Mouse (Mus musculus) lung, postnatal 10 days (tissue): ENCODE measurements around the gene B2m.
"Not testable (repeated sequence)": the region's sequence is repeated elsewhere in the genome, so short reads cannot be mapped to it uniquely, and the experiment has no call there.

ENCODE experiments used
- DNase-seq: peaks from one replicate; pipeline ENCODE4 v3.0.0; 2021

B2m gene

DNA sequence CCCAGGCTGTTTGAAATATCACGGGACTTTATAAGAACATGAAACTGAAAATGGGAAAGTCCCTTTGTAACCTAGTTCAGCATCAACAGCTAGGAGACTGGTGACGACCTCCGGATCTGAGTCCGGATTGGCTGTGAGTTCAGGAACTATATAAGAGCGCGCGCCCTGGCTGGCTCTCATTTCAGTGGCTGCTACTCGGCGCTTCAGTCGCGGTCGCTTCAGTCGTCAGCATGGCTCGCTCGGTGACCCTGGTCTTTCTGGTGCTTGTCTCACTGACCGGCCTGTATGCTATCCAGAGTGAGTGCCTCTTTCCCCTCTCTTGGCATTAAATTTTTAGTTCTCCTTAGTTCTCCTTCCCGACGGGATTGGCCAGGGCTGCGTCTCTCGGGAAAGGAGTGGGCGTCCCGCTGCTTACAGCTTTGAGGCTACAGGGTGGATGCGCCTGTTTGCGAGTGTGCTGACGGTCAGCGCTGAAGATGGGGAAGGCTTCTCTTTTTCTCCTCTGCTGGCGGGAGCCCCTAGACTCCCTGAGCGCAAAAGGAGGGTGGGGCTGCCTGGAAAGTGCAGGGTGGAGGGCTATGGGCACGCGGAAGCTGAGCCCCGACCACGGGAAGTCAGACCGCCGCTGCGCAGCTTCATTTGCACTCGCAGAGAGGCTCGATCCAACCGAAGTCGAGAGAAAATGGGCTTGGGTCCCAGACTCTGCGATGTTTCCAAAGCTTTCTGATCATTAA is at the start of gene B2m:
B2m (plus strand) TSS at position 179 of the 734 bp plus-strand sequence.
- DNase-seq, result peak; percentile 97

DNA sequence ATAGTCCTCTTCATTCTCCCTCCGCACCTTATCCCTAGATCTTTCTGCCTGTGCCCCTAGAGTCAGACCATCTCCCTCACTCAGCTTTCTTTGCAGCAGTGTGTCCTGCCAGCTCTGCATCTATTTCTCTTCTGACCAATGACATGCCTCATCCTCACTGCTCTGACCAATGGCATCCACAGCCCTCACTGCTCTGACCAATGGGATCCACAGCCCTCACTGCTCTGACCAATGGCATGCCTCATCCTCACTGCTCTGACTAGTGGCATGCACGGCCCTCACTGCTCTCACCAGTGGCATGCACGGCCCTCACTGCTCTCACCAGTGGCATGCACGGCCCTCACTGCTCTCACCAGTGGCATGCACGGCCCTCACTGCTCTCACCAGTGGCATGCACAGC is 49.8 kb upstream of the B2m start:
- not testable (repeated sequence) for DNase-seq

DNA sequence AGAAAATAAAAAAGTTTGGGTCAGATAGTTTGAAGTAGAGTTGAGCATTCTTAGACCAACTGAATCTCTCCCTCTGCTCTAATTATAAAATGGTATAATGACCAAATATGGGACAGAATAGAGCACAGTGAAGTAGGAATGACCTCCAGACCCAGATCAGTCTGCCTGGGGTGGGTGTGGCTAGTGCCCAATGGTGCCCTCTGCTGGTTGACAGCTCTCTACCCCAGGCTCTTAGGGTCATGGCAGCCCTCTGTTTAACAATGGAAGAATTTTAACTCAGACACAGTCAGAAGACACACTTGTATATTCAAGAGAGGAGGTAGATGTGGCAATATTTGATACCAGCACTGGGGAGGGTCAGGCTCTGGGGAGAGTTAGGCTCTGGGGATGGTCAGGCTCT is 45.4 kb upstream of the B2m start:
- peak; percentile 43 for DNase-seq

DNA sequence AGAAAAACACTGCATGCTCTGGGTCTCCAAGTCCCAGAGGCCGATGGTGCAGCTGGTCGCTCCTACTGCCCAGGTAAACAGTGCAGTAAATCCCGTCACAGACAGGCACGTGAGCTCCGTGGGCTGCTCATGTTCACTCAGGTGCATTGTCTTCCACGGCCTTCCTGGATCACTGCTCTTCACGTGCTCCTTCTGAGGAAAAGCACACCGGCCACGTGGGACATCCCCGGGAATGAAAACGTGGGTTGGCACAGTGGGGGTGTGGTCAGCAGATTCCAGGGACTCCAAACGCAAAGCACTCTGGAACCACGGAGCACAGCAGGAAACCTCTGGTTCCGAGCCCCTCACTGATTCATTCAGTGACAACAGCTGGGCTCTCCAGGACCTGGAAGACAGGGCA is 39.4 kb upstream of the B2m start:
- DNase-seq, result no peak

DNA sequence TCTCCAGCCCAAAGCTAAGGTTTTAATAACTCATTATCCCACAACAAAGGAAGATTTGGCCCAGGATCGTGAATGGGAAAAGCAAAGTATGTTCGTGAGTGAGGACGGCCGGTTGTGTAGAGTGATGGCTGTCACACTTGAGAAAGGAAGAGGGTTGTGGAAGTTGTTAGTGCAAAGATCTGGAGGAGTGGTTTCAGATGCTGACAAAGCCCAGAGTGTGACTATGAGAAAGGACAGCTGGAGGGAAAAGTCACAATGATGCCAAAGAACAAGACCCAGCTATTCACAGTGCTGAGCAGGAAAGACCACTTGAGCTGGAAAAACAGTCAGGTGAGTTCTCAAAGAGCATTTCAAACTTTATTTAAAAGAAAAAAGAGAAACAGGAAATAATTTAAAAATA is 37.8 kb upstream of the B2m start:
- DNase-seq, result peak; percentile 72

DNA sequence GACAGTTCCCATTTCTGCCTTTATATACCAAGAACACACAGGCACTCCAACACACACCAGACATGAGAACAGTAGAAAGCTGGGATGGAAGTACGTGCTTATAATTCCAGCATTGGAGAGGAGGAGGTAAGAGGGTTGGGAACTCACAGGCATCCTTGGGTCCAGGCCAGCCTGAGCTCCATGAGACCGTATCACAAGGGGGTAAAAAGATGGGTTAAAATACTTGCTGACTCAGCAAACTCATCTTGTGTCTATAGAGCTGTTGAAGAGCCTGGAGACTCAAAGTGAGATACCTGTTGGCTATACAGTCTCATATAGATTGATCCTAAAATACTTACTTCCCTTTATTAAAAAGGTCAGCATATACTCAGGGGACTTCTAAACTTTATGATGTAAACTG is 30.6 kb upstream of the B2m start:
- no peak for DNase-seq

DNA sequence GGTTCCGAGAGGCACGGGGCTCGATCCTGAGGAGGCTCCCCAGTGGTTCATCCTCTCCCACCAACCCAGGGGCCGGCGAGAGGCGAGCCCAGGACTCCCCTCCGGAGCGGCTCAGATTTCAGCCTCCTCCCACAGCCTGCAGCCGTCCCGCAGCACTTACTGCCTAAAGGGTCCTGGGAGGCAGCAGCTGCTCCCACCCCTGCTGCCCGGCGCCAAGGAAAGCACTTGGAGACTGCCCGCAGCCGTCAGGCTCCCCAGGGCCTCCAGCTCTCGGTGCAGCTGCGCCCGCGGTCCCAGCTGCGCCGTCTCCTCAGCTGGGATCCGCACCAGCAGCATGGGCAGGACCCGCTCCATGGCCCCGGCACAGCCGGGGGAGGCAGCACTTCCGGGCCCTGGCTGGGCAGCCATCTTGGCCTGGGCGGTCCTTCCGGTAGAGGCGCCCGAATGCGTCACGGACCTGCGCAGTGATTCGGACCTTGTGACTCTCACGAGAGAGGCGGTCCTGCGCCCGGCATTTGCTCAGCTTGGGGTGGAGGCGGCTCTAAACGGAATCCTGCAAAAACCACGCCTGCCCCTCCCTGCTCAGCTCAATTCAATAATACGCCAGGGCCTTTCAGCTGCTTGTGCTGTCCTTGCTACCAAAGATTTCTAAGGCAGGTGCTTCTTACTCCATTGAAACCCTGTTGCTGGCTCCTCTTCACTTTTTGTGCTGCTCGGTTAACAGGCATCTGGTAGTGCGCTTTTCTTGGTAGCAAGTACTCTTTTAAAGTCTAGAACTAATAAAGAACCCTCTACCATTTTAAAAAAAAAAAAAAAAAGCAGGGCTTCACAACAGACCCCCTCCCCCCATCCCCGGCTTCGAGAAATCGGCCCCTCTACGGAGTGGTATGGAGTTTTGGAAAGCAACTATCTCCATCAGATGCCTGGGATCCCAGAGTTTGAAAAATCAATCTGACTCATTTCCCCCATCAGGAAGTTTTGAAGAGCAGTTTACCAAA is 29.2 kb upstream of the B2m start, which contains the start of gene Spg11:
Spg11 (minus strand) TSS at position 426 of the 998 bp plus-strand sequence.
- peak; percentile 99 for DNase-seq

DNA sequence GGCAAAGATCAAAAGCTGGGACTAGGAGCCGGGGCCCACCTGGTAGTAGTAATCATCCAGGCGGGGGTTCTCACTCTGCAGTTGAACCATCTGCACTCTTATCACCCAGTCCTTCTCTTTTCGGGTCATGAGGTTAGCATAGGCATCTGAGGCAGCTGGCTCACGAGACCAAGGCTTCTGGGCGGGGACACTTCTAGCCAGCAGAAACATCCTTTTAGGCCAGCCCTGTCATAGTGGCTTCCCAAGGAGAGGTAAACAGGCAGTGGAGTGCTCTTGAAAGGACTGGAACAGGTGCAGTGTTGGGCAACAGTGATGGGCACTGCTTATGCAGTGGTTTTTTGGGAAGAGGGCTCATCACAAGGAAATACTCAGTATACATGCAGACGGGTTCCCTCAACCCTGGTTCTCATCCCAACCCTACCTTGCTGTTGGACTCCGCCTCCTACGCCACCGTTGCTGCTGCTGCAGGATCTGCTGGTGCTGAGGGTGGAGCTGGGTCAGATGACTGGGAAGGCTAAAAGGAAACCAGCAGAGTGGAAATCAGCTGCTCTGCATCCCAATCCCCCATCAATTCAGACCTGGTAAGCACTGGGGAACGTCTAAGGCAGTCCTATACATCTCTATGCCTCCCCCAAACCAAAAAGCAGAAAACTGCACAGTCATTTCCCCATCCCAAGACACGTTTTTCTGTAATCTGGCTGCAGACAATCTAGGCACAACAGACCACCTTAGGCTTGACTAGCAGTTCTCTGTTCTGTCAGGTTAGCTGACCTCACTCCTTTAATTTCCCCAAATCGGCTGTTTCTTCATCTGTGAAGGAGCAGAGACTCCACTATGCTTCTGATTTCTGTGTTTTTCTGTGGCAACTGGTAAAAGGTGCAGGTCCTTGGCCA is 21.6 kb upstream of the B2m start:
- DNase-seq, result no peak

DNA sequence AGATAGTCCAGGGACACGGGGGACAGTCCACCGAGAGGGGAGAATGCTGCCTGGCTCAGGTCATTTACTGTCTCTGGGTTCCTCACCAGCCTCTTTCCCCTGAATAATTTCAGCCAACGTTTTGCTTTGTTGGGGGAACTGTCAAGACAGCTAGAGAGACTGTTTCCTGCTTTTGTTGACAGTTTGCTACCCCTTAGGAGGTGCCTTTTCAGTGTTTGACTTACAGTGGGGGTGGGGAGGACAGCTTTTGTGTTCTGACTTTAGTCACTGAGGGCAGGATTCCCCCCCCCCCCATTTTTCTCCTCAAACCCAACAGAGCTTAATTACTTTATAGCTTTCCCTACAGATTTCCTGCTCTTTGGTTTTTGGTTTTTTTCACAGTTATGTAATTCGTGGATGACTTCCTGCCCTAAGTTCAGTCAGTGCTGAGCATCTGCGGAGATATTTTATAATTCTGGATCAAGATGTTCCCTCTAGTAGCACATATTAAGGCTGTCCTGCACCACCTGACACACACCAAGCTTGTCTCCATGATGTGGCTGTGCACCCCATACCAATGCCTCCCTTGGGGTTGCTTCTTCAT is 20.6 kb upstream of the B2m start:
- DNase-seq, result no peak

DNA sequence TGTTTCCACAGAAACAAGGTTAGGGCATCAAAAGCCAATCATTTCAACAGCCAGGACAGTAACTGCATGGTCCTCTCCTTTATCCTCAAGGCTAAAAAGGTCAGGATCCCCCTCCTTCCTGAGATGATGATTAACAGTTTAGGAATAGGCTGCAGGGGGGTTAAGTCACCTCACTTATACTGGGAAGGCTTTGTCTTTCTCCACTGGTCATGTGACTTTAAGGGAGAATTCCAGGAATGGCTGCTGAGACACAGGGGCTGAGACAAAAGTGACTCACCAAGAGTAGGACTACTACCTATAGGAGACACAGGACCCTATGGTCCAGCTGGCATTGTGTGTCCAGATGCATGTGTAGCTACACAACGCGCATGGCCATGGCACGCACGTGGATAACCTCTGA is 19.9 kb upstream of the B2m start:
- no peak for DNase-seq

DNA sequence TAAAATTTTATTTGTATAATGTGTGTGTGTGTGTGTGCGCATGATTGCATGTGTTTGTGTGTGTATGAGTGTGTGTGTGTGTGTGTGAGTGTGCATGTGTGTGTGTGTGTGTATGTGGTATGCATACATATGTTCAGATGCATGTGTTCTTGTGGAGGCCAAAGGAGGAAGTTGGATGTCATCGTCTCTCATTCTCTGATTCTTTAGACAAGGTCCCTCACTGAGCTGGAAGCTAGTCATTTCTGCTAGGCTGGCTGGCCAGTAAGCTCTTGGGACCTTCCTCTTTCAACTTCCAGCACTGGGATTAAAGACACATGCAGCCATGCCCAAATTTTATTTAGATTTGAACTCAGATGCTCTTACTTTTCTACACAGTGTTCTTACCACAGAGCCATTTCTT is 15.4 kb upstream of the B2m start:
- DNase-seq, result no peak

DNA sequence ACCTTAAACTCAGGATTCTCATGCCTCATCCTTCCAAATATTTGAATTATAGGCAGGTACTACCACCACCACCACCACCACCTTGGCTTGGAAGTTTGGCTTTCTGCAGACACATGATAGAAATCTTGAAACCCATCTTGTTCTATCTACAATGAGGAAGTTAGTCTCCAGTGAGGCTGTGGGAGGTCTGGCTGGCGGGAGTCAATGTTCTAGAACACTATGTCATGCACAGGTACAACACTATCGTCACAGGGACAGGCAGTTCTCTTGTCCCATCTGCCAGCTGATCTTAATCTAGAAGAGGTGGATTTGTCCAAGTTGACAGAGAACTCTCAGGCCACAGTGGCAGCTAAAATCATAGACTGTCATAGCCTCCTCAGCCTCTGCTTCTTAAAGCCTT is 14.9 kb upstream of the B2m start:
- no peak for DNase-seq

DNA sequence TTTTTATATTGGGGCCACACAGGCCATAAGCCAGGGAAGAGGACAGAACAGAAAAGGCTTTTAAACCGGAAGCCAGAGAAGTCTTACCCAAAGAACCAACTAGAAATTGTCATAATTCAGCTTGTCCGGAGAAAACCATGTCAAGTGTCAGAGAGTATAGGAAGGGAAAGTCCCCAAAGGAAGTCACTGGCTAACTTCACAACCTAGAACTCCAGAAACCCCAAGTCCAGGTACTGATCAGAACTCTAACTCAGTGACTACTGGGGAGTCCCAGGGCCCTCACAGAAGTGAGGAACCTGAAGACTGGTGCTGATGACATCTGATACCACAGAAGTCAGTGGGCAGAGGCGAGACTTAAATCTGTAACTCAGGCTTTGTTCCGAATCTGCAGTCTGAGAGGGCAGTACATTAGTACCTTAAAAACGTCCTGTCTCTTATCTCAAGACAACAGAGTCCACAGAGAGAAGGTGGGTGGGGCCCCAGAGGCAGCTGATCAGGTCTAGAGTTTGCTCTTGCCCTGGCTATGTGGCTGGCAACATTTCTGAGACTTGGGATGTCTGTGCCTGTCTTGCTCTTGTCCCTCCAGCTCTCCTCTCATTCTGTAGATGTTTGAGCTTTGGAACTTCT is 9.5 kb upstream of the B2m start:
- no peak for DNase-seq

DNA sequence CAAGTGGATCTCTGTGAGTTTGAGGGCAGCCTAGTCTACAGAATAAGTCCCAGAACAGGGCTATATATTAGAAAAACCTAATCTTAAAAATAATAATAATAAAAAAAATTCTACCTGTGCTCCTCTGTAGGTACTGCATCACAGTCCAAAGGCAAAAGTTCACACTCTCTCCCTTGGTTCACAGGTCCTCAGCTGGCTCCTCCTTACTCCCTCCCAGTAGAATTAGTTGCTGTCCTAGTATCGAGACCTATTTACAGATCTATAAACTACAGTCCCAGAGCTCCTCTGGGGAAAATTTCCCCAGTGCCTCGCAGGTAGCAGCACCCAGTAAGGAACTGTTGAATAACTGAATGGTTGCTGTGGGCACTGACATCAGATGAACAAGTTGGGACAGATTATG is 6.7 kb upstream of the B2m start:
- DNase-seq, result no peak

DNA sequence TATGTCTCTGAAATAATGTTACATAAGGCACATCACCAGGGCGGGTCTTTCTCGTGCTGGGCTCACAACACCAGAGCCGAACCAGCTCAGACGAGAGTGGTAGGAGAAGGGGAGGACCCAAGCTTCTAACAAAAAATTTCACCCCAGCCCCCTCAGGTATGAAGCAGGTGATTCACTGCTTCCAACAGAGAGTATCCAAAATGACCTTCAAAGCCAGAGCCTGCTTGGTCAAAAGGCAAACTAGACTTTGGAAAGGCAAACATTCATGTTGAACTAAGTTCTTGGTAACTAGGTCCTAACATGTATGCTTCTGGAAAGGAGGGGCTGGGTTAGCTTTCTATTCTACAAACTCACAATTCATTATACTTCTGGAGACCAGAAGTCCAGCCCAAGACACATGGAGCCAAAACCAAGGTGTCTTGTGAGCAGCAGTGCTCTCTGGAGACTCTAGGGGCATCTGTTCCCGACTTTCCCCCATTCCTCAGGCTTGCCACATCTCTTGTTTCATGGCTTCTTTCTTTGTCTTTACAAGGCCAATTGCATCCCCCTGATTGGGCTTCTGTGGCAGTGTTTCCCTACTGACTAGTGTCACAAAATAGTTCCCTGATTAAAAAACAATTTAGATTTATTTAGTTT is 6.0 kb upstream of the B2m start:
- DNase-seq, result no peak

DNA sequence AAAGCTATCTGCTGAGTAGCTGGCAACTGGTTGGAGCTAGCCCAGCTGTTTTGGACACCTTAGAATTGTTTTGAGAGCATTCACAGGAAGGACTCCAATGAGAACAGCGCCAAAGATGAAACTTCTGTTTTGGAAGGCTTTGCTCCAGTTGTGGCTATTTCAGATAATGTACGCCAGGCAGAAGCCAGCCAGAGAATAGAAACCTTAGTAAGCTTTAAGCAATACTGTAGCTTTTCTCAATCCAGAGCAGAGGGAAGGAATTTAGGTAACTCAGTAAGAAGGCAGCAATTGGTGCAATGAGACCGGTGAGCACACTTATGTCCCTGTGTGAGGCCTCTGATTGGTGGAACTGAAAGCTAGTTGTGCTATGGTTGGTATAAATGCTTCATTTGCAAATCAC is 4.4 kb upstream of the B2m start:
- no peak for DNase-seq

DNA sequence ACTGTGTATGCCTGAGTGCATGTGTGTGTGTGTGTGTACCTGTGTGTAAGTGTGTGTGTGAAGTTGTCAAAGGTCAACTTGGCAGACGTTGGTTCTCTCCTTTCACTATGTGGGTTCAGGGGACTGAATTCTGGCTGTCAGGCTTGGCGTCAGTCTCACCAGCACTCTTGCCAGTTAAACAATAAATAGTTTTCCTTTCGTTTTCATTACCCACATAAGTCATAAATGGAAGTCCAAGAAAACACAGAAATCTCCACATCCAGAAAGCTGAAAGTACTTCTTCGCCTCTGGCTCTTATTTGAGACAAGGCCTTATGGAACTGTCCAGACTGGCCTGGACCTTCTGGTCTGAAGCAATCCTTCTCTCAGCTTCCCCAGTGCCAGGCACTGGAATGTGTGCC is 1.7 kb upstream of the B2m start:
- DNase-seq, result no peak

DNA sequence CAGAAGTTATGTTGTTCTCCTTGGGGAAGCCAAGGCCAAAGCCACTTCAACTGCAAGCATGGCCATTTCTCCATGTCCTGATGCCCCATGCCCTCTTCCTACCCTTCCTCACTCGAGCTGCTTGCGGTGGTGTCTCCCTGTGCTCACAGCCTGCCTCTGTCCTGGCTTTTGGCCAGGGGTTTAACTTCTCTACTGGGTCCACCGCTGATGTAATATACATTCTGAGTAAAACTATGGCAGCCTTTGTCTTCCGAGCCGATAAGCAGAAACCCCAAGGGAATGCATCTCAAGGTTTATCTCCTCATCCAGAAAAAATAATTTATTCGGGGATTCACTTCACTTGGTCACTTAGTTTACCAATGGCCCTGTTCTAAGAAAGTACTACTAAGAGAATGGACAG is 799 bp upstream of the B2m start:
- DNase-seq, result no peak

DNA sequence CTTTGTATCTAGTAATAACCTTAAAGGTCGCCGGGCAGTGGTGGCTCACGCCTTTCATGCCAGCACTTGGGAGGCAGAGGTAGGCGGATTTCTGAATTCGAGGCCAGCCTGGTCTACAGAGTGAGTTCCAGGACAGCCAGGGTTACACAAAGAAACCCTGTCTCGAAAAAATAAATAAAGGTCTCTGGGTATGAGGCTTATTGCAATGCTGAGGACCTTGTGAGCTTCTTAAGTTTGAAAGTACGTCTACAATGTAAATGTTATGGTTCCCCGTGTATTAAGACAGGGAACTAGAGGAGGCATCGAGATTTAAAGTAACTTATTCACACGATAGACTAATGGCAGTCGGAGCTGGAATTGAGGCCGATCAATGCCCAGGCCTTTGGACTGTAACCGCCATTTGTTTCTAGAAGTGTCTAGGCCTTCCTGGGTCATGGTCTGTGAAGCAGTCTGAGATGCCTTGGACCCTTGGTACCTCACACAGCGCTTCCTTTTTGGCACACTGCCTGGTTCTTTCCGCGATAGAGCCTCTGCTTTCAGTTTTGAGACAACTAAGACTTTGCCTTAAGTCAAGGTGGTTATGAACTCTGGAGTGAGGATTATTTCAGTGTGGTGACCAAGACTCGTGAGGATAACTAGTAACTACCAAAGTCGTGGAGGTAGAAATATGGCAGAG is 894 bp downstream of the B2m start:
- peak; percentile 86 for DNase-seq

DNA sequence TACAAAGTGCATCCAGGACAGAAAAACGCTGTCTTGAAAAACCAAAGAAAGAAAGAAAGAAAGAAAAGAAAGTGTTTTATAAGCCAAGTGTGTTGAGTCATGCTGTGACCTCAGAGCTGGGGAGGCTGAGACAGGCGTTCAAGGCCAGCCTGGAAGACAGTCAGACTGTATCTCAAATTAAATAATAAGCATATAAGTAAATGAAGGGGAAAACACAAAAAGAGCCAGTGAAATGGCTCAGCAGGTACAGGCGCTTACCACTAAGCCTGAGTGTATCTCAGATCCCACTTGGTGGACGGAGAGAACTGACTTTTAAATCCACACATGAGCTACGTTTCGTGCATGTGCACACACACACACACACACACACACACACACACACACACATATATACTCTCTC is 1.8 kb downstream of the B2m start:
- DNase-seq, result no peak

DNA sequence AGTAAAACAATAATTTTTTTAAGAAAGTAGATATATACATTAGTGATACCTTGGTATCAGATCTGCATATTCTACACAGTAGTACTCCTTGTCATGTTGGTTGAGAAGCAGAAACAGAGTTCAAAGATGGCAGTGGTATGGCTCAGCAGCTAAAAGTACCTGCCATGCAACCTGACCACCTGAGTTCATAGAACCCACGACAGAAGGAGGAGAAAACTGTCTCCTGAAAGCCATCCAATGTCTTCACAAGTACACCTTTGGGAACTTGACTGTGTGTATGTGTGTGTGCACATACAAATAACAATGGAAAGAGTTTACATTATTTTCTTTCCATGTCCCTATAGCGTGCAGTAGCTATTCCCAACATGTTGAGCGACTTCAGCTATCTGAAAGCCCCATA is 2.2 kb downstream of the B2m start:
- DNase-seq, result no peak
